Mouse (Mus musculus) cortical plate, adult 2 months (tissue): ENCODE results near the gene Lcp2. TPM values are rescaled to one million over a fixed set of nuclear protein-coding genes. Genes with fewer than 3 reads are reported as not detected.

Source experiments
- H3K27ac ChIP-seq: fragments of 200-500 bp; 2 replicates; pipeline ENCODE4 v1.5.1; 2012; ENCODE audit warnings: low read length, control low read depth, inconsistent platforms; ENCODE audit not compliant: insufficient read depth
- H3K4me1 ChIP-seq: fragments of 200-500 bp; 2 replicates; pipeline ENCODE4 v1.6.1; 2011; ENCODE audit warnings: low read length; ENCODE audit not compliant: control insufficient read depth, insufficient read depth
- H3K4me3 ChIP-seq: fragments of 200-500 bp; 2 replicates; pipeline ENCODE4 v1.5.1; 2011; ENCODE audit warnings: mild to moderate bottlenecking, low read length, control low read depth; ENCODE audit not compliant: insufficient read depth
- CTCF ChIP-seq: fragments of 200-500 bp; IDR thresholded peaks from 2 replicates; pipeline ENCODE4 v1.5.1; 2011; ENCODE audit warnings: mild to moderate bottlenecking, control low read depth, low read length; ENCODE audit not compliant: insufficient read depth; ENCODE audit errors: extremely low read depth
- POLR2A ChIP-seq: fragments of 200-500 bp; IDR thresholded peaks from 2 replicates; pipeline ENCODE4 v1.6.1; 2011; ENCODE audit warnings: mild to moderate bottlenecking, low read length, control low read depth; ENCODE audit not compliant: insufficient read depth; ENCODE audit errors: extremely low read depth
- polyA plus RNA-seq: library from polyadenylated mRNA; depleted of rRNA; stranded (reverse); fragments of >200 nt; gene quantifications from 2 replicates; pipeline ENCODE4 v1.2.3, GENCODE M21; 2012

Lcp2 gene
- polyA plus RNA-seq, 1 experiment, result 3.1 TPM

- TF ChIP-seq CTCF, result no peak
- no peak for TF ChIP-seq POLR2A
- no peaks in the 10 kb centered on the region for H3K4me1 ChIP-seq
- H3K27ac ChIP-seq, result no peak overlapping the region
- no peak overlapping the region for H3K4me3 ChIP-seq
Measured at GRCm38 (mm10) chr11:34079542-34080464, 33.1 kb downstream of the Lcp2 start.

- H3K27ac ChIP-seq, result no peak overlapping the region
- H3K4me1 ChIP-seq, result no peaks in the 10 kb centered on the region
- H3K4me3 ChIP-seq, result no peak overlapping the region
- TF ChIP-seq POLR2A (no peak), CTCF (no peak)
Measured at GRCm38 (mm10) chr11:34083795-34084194, 37.1 kb downstream of the Lcp2 start.

- no peaks in the 10 kb centered on the region for H3K4me1 ChIP-seq
- no peak for TF ChIP-seq POLR2A
- no peak for TF ChIP-seq CTCF
- H3K27ac ChIP-seq, result no peak overlapping the region
- no peak overlapping the region for H3K4me3 ChIP-seq
Measured at GRCm38 (mm10) chr11:34084639-34085038, 37.9 kb downstream of the Lcp2 start.

GRCm38 (mm10) chr11:34086164-34086751 lies 39.5 kb downstream of the Lcp2 start:
- no peak overlapping the region for H3K27ac ChIP-seq
- H3K4me1 ChIP-seq, result no peaks in the 10 kb centered on the region
- TF ChIP-seq CTCF (no peak), POLR2A (no peak)
- no peak overlapping the region for H3K4me3 ChIP-seq

GRCm38 (mm10) chr11:34087064-34087463 lies 40.3 kb downstream of the Lcp2 start:
- Histone ChIP-seq H3K4me1 (no peaks in the 10 kb centered on the region), H3K27ac (no peak overlapping the region), H3K4me3 (no peak overlapping the region)
- no peak for TF ChIP-seq POLR2A
- TF ChIP-seq CTCF, result 0 out of 2 replicates have a peak, but pooled peaks have one; percentile 19

GRCm38 (mm10) chr11:34098422-34098821 lies 51.7 kb downstream of the Lcp2 start, which contains the start of gene 4930469K13Rik:
TSS of gene 4930469K13Rik (minus strand) at chr11:34098554.
- H3K4me1 ChIP-seq, result no peaks in the 10 kb centered on the region
- H3K27ac ChIP-seq, result no peak within 1 kb of the TSS
- H3K4me3 ChIP-seq, result no peak within 1 kb of the TSS
- TF ChIP-seq POLR2A (no peak), CTCF (no peak)

GRCm38 (mm10) chr11:34101827-34102226 lies 55.1 kb downstream of the Lcp2 start:
- Histone ChIP-seq H3K4me3 (no peak overlapping the region), H3K4me1 (no peaks in the 10 kb centered on the region), H3K27ac (no peak overlapping the region)
- no peak for TF ChIP-seq POLR2A
- no peak for TF ChIP-seq CTCF

GRCm38 (mm10) chr11:34104919-34105318 lies 58.2 kb downstream of the Lcp2 start:
- TF ChIP-seq CTCF, result no peak
- TF ChIP-seq POLR2A, result no peak
- H3K27ac ChIP-seq, result no peak overlapping the region
- no peaks in the 10 kb centered on the region for H3K4me1 ChIP-seq
- no peak overlapping the region for H3K4me3 ChIP-seq

GRCm38 (mm10) chr11:34109260-34109659 lies 62.5 kb downstream of the Lcp2 start:
- Histone ChIP-seq H3K4me3 (no peak overlapping the region), H3K27ac (no peak overlapping the region), H3K4me1 (peaks cover 1% of the 10 kb centered on the region; the same call in 1 of the 2 replicates)
- TF ChIP-seq CTCF, result no peak
- TF ChIP-seq POLR2A, result no peak

GRCm38 (mm10) chr11:34111940-34112339 lies 65.2 kb downstream of the Lcp2 start:
- Histone ChIP-seq H3K27ac (no peak overlapping the region), H3K4me1 (peaks cover 1% of the 10 kb centered on the region; the same call in 1 of the 2 replicates), H3K4me3 (no peak overlapping the region)
- TF ChIP-seq POLR2A, result no peak
- no peak for TF ChIP-seq CTCF
